Mouse (Mus musculus): ENCODE measurements at regions not wholly inside any gene's neighbourhood (a gene's known extent, or its start where the extent isn't known, plus 50 kb on each side); places are given as distances from the start of the nearest gene placed in this dataset.
A peak's percentile ranks its signal among the peaks of the same experiment; 100 is the strongest.

DNA sequence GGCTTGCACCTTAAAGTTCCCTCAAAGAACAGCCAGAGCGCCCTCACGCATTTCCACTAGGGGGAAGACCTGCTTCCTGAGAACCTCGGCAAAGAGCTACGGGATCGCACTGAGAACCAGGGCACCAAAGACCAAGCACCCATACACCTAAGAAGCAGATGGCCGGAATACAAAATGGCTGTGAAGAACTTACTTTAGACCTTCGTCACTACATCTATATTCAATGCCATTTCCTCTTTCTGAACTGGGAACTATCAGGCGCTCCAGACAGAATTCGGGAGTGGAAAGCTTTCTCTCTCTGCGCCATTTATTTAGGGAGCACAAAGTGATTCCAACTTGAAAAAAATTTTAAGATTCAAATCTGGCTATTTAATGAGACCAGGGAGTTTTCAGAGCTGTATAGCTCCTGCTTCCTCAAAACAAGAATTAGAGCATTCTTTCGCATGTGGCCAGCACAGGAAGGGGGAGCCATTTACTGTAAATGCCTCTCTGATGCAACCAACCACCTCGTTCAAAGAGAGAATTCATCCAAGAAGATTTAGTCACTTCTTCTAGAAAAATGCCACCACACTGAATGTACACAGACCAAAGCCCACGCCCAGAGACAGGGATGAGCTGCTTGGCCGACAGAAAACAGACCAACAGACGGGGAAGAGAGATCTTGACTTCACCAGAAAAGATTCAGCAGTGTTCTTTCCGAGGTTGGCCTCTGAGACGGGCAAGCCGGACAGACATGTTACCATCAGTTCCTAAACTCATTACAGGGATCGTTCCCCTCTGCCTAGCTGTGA is 166.6 kb upstream of the Klf14 start:
- Histone ChIP-seq H3K79me3 (ENCODE audit: low read depth) (peaks cover 62% of the 10 kb centered on the region), H3K27me3 (ENCODE audit: control insufficient read depth, insufficient read depth, insufficient read length) (no peaks in the 10 kb centered on the region), H3K79me2 (ENCODE audit: control insufficient read depth, insufficient read depth) (peaks cover 97% of the 10 kb centered on the region), H3ac (ENCODE audit: control insufficient read depth, insufficient read length, low read depth) (peak overlapping the region; percentile 43), H3K4me3 (ENCODE audit: insufficient read depth, poor library complexity, severe bottlenecking) (peak overlapping the region; percentile 53), H3K36me3 (ENCODE audit: control insufficient read depth, insufficient read depth) (peaks cover 51% of the 10 kb centered on the region)
- TF ChIP-seq CTCF (IDR thresholded peaks at IDR 0.05; ENCODE audit: control insufficient read depth, insufficient read depth, insufficient read length) (peak; percentile 29), CEBPB (IDR thresholded peaks at IDR 0.05; ENCODE audit: low read depth) (peak; percentile 74), USF1 (IDR thresholded peaks at IDR 0.05; ENCODE audit: low read depth) (no peak)

DNA sequence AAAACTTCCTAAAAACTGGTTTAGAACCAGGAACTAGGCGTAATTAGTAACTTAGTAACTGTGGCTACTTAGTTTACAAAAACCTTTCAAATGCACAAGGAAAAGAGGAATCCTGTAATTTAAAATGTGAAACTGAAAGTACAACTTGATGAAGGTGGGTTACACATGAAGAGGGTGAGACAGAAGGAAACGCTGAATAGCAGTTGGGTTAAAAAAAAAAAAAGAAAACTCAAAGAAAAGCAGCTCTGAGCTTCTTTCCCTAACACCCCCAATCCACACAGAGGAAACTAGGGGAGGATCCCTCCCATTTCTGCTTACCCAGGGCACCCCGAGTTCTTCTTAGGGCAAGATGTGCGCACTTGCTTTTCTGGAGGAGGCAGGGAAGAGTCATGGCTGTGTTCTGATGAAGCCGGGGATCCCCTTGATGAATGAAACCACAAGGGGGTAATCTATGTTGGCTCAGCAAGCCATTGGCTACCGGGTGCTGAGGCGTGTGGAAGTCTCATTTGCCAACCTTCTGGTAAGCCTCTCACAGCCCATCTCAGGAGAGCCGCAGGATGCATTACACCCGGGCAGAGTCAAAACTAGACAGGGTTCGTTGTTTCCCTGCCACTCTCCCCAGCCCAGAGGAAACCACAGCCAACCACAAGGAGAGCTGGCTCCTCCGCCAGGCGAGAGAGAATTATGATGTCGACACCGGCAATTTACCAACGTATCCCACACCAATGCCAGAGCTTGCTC is 167.4 kb upstream of the Klf14 start:
- Histone ChIP-seq H3K79me2 (ENCODE audit: control insufficient read depth, insufficient read depth) (peaks cover 89% of the 10 kb centered on the region), H3ac (ENCODE audit: control insufficient read depth, insufficient read length, low read depth) (peak overlapping the region; percentile 43), H3K4me3 (ENCODE audit: insufficient read depth, poor library complexity, severe bottlenecking) (peak overlapping the region; percentile 53), H3K27me3 (ENCODE audit: control insufficient read depth, insufficient read depth, insufficient read length) (no peaks in the 10 kb centered on the region), H3K36me3 (ENCODE audit: control insufficient read depth, insufficient read depth) (peaks cover 44% of the 10 kb centered on the region), H3K79me3 (ENCODE audit: low read depth) (peaks cover 55% of the 10 kb centered on the region)
- TF ChIP-seq CEBPB (IDR thresholded peaks at IDR 0.05; ENCODE audit: low read depth) (peak; percentile 58), MYOG (IDR thresholded peaks at IDR 0.05; ENCODE audit: control insufficient read depth, extremely low read depth, insufficient read length) (no peak)

DNA sequence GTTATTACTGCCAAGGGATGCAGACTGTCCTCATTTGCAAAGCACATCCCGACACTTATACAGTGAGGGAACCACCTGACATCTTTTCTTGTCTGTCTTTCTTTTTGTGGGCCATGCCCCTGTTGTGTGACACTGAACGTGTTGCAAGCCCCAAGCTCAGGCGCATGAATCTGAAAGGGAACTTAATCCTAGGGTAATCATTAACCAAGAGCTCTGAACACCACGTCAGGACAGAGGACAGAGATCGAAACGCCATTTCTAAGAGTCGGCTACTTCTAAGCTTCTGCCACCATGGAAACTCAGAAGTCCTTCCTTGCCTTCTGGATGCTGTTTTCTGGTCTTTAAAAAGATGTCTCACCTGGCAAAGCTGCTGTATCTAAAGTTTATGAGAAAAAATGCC is 170.3 kb upstream of the Klf14 start:
- peaks cover 24% of the 10 kb centered on the region for H3K36me3 ChIP-seq (ENCODE audit: control insufficient read depth, insufficient read depth)
- H3K4me3 ChIP-seq (ENCODE audit: insufficient read depth, poor library complexity, severe bottlenecking), result no peak overlapping the region
- no peaks in the 10 kb centered on the region for H3K27me3 ChIP-seq (ENCODE audit: control insufficient read depth, insufficient read depth, insufficient read length)
- H3ac ChIP-seq (ENCODE audit: control insufficient read depth, insufficient read length, low read depth), result no peak overlapping the region
- peaks cover 34% of the 10 kb centered on the region for H3K79me3 ChIP-seq (ENCODE audit: low read depth)
- H3K79me2 ChIP-seq (ENCODE audit: control insufficient read depth, insufficient read depth), result peaks cover 64% of the 10 kb centered on the region
- TF ChIP-seq MYOG (IDR thresholded peaks at IDR 0.05; ENCODE audit: control insufficient read depth, extremely low read depth, insufficient read length) (no peak), MYOD1 (IDR thresholded peaks at IDR 0.05; ENCODE audit: control insufficient read depth, insufficient read length, low read depth) (no peak), CTCF (IDR thresholded peaks at IDR 0.05; ENCODE audit: control insufficient read depth, insufficient read depth, insufficient read length) (no peak), FOSL1 (IDR thresholded peaks at IDR 0.05; ENCODE audit: insufficient read depth, low read length, poor library complexity, severe bottlenecking) (no peak), USF1 (IDR thresholded peaks at IDR 0.05; ENCODE audit: low read depth) (no peak), CEBPB (IDR thresholded peaks at IDR 0.05; ENCODE audit: low read depth) (no peak), MAX (IDR thresholded peaks at IDR 0.05) (no peak)

DNA sequence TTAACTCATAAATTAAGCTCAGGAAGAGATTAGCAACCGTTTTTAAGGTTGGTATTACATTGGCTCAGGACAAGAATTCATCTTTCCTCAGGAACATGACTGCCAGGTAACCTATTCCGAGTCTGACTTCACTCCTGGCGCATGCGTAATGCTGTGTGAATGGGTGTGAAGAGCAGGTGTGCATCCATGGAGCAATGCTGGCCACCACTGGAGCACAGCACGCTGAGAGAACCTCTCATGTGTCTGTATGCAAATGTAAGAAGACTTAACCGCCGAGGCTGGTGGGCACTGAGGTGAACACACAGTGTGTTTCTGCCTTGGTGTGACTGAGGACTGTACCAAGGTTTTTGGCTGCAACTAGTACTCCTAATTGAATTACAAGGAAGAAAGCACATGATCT is 171.1 kb upstream of the Klf14 start:
- H3K79me2 ChIP-seq (ENCODE audit: control insufficient read depth, insufficient read depth), result peaks cover 56% of the 10 kb centered on the region
- H3K36me3 ChIP-seq (ENCODE audit: control insufficient read depth, insufficient read depth), result peaks cover 18% of the 10 kb centered on the region
- no peak overlapping the region for H3K4me3 ChIP-seq (ENCODE audit: insufficient read depth, poor library complexity, severe bottlenecking)
- no peak overlapping the region for H3ac ChIP-seq (ENCODE audit: control insufficient read depth, insufficient read length, low read depth)
- TF ChIP-seq CTCF (IDR thresholded peaks at IDR 0.05; ENCODE audit: control insufficient read depth, insufficient read depth, insufficient read length), result no peak
- TF ChIP-seq MAX (IDR thresholded peaks at IDR 0.05), result no peak
- TF ChIP-seq USF1 (IDR thresholded peaks at IDR 0.05; ENCODE audit: low read depth), result no peak
- no peak for TF ChIP-seq CEBPB (IDR thresholded peaks at IDR 0.05; ENCODE audit: low read depth)
- TF ChIP-seq MYOD1 (IDR thresholded peaks at IDR 0.05; ENCODE audit: control insufficient read depth, insufficient read length, low read depth), result no peak
- TF ChIP-seq FOSL1 (IDR thresholded peaks at IDR 0.05; ENCODE audit: insufficient read depth, low read length, poor library complexity, severe bottlenecking), result no peak
- TF ChIP-seq MYOG (IDR thresholded peaks at IDR 0.05; ENCODE audit: control insufficient read depth, extremely low read depth, insufficient read length), result no peak
- H3K27me3 ChIP-seq (ENCODE audit: control insufficient read depth, insufficient read depth, insufficient read length), result no peaks in the 10 kb centered on the region
- H3K79me3 ChIP-seq (ENCODE audit: low read depth), result peaks cover 28% of the 10 kb centered on the region

- peaks cover 19% of the 10 kb centered on the region for H3K36me3 ChIP-seq (ENCODE audit: control insufficient read depth, insufficient read depth)
- peak; percentile 95 for TF ChIP-seq MYOD1 (IDR thresholded peaks at IDR 0.05; ENCODE audit: control insufficient read depth, insufficient read length, low read depth)
- no peak for TF ChIP-seq FOSL1 (IDR thresholded peaks at IDR 0.05; ENCODE audit: insufficient read depth, low read length, poor library complexity, severe bottlenecking)
These were observed 171.6 kb upstream of the Klf14 start for GRCm38 (mm10) chr6:31130522-31130921.

DNA sequence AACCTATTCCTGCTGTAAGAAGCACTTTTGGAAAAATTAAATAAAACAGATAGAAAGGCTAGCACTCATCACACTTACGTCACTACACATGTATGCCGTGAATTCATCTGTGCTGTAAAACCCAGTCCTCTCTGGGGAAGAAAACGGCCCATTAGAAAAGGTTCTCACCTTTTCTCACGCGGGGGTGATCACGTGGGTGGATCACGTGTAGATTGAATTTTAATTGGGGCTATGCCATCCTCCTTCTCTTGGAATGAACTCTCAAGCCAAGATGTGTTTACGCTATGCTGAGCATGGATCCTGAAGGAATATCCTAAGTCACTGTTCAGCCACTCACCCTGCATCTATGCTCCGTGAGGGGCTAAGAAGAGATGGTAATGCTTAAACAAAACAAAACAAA is 172.8 kb upstream of the Klf14 start:
- Histone ChIP-seq H3K79me2 (ENCODE audit: control insufficient read depth, insufficient read depth) (peaks cover 38% of the 10 kb centered on the region), H3K36me3 (ENCODE audit: control insufficient read depth, insufficient read depth) (peaks cover 22% of the 10 kb centered on the region), H3K27me3 (ENCODE audit: control insufficient read depth, insufficient read depth, insufficient read length) (no peaks in the 10 kb centered on the region), H3K4me3 (ENCODE audit: insufficient read depth, poor library complexity, severe bottlenecking) (no peak overlapping the region), H3K79me3 (ENCODE audit: low read depth) (peaks cover 17% of the 10 kb centered on the region), H3ac (ENCODE audit: control insufficient read depth, insufficient read length, low read depth) (no peak overlapping the region)
- TF ChIP-seq MAX (IDR thresholded peaks at IDR 0.05) (no peak), CEBPB (IDR thresholded peaks at IDR 0.05; ENCODE audit: low read depth) (no peak), USF1 (IDR thresholded peaks at IDR 0.05; ENCODE audit: low read depth) (no peak), FOSL1 (IDR thresholded peaks at IDR 0.05; ENCODE audit: insufficient read depth, low read length, poor library complexity, severe bottlenecking) (no peak), MYOG (IDR thresholded peaks at IDR 0.05; ENCODE audit: control insufficient read depth, extremely low read depth, insufficient read length) (no peak), CTCF (IDR thresholded peaks at IDR 0.05; ENCODE audit: control insufficient read depth, insufficient read depth, insufficient read length) (no peak)

More at GRCm38 (mm10) chr6:31130522-31130921, 171.6 kb upstream of the Klf14 start:
- Histone ChIP-seq H3K4me3 (ENCODE audit: insufficient read depth, poor library complexity, severe bottlenecking) (no peak overlapping the region), H3ac (ENCODE audit: control insufficient read depth, insufficient read length, low read depth) (no peak overlapping the region), H3K79me2 (ENCODE audit: control insufficient read depth, insufficient read depth) (peaks cover 50% of the 10 kb centered on the region), H3K79me3 (ENCODE audit: low read depth) (peaks cover 24% of the 10 kb centered on the region), H3K27me3 (ENCODE audit: control insufficient read depth, insufficient read depth, insufficient read length) (no peaks in the 10 kb centered on the region)

All from C2C12 (cell line).